22 mouse cellular contexts compared by ENCODE assay signal in genomic region chr2:25888144-25888543, GRCm38 (mm10). TPM values are rescaled to one million over a fixed set of nuclear protein-coding genes. Genes with fewer than 3 reads are reported as not detected.
DNase-seq lines count a peak whose midpoint lies in the region; ATAC-seq and TF ChIP-seq lines count a peak whose summit lies in the region.
"Had no signal": no experiment of that assay in that cellular context is flagged by ENCODE, and none has a peak within 500 bp of the region (broad histone marks: within the 10 kb centered on the region; RNA-seq: fewer than 3 reads in every experiment).

No protein-coding gene starts in this region.

- TF ChIP-seq EP300 in heart, adult 2 months (IDR thresholded peaks at IDR 0.05; ENCODE audit: insufficient read depth, low read depth, low read length) = no peak
- no peak for TF ChIP-seq EP300 in liver, embryonic 14.5 days (IDR thresholded peaks at IDR 0.05; ENCODE audit: low read depth)

- no peak for DNase-seq in heart, adult 2 months
- no peak for DNase-seq in heart, postnatal 25 days (ENCODE audit: low spot score)
- DNase-seq in liver, embryonic 14.5 days (ENCODE audit: low read depth in 3 of 3, low spot score in 3 of 3) = no peak
- peak; percentile 11 for DNase-seq in thymus, postnatal 25 days
- no peak for DNase-seq in thymus, postnatal 0 days (ENCODE audit: low spot score)
- peak; percentile 64 for DNase-seq in thymus, postnatal 4 days
- no peak for DNase-seq in forebrain, embryonic 11.5 days (ENCODE audit: low spot score)
- DNase-seq: cerebellum, adult 9-11 months; embryo, embryonic 11 days; heart, adult 18-20 months; layer of hippocampus, adult 9-11 months; lung, adult 18-20 months; right cerebral cortex, postnatal 4 days had no signal

- H3K79me2 ChIP-seq in heart, adult 2 months (replicated peaks; ENCODE audit: control insufficient read depth, insufficient read depth, low read length) = no peaks in the 10 kb centered on the region

- H3K27ac ChIP-seq in heart, adult 2 months = no peak overlapping the region
- H3K27ac ChIP-seq in liver, embryonic 14.5 days = no peak overlapping the region
- no peak overlapping the region for H3K27ac ChIP-seq in liver, embryonic 12.5 days
- no peak overlapping the region for H3K27ac ChIP-seq in forebrain, embryonic 11.5 days (ENCODE audit: low read depth, low read length)
- H3K27ac ChIP-seq: heart, embryonic 15.5 days; hindbrain, embryonic 13.5 days; limb, embryonic 15.5 days; midbrain, embryonic 12.5 days had no signal

- intact Hi-C loops in heart, adult 2 months (cut with DNase I) = no loop called here
- intact Hi-C loops in heart, postnatal 25 days (cut with DNase I) = no loop called here

- H3K4me3 ChIP-seq in heart, adult 2 months = no peak overlapping the region
- no peak overlapping the region for H3K4me3 ChIP-seq in liver, embryonic 14.5 days (ENCODE audit: insufficient read depth in 1 of 2, low read depth in 2 of 2, low read length in 2 of 2)
- H3K4me3 ChIP-seq in liver, embryonic 12.5 days = no peak overlapping the region
- no peak overlapping the region for H3K4me3 ChIP-seq in forebrain, embryonic 11.5 days (ENCODE audit: low read depth, low read length)
- H3K4me3 ChIP-seq: heart, embryonic 15.5 days; hindbrain, embryonic 13.5 days; limb, embryonic 15.5 days; midbrain, embryonic 12.5 days had no signal

- H3K9ac ChIP-seq in heart, adult 2 months (ENCODE audit: low read depth, low read length) = no peak overlapping the region
- H3K9ac ChIP-seq in liver, embryonic 14.5 days (replicated peaks) = no peak overlapping the region
- H3K9ac ChIP-seq in liver, embryonic 12.5 days = no peak overlapping the region
- no peak overlapping the region for H3K9ac ChIP-seq in forebrain, embryonic 11.5 days (ENCODE audit: low read length)
- H3K9ac ChIP-seq: heart, embryonic 15.5 days; hindbrain, embryonic 13.5 days; limb, embryonic 15.5 days; midbrain, embryonic 12.5 days had no signal

- ATAC-seq in liver, embryonic 14.5 days (ENCODE audit: insufficient read depth) = no peak
- ATAC-seq in liver, embryonic 12.5 days = no peak
- no peak for ATAC-seq in forebrain, embryonic 11.5 days (replicated peaks; ENCODE audit: low FRiP score)
- ATAC-seq: forebrain, embryonic 14.5 days had no signal

- H3K36me3 ChIP-seq in heart, adult 2 months (ENCODE audit: control insufficient read depth, insufficient read depth, low read length) = no peaks in the 10 kb centered on the region
- no peaks in the 10 kb centered on the region for H3K36me3 ChIP-seq in liver, embryonic 14.5 days (replicated peaks; ENCODE audit: control insufficient read depth, insufficient read depth, low read depth)
- no peaks in the 10 kb centered on the region for H3K36me3 ChIP-seq in liver, embryonic 12.5 days
- no peaks in the 10 kb centered on the region for H3K36me3 ChIP-seq in forebrain, embryonic 11.5 days (ENCODE audit: control insufficient read depth, insufficient read depth, low read length)
- H3K36me3 ChIP-seq: heart, embryonic 15.5 days; hindbrain, embryonic 13.5 days; limb, embryonic 15.5 days; midbrain, embryonic 12.5 days had no signal

- H3K27me3 ChIP-seq in heart, adult 2 months (ENCODE audit: control insufficient read depth, insufficient read depth, low read length) = no peaks in the 10 kb centered on the region
- no peaks in the 10 kb centered on the region for H3K27me3 ChIP-seq in liver, embryonic 14.5 days (ENCODE audit: control insufficient read depth, insufficient read depth, low read length)
- H3K27me3 ChIP-seq in liver, embryonic 12.5 days (replicated peaks) = peaks cover 33% of the 10 kb centered on the region; the same call in 1 of the 2 replicates
- no peaks in the 10 kb centered on the region for H3K27me3 ChIP-seq in forebrain, embryonic 11.5 days (ENCODE audit: control insufficient read depth, insufficient read depth, low read length)
- H3K27me3 ChIP-seq: hindbrain, embryonic 13.5 days; limb, embryonic 15.5 days; midbrain, embryonic 12.5 days had no signal

- no peak for TF ChIP-seq POLR2A in heart, adult 2 months (IDR thresholded peaks at IDR 0.05; ENCODE audit: insufficient read depth, low read depth, low read length)

- peak; percentile 46 for TF ChIP-seq CTCF in heart, adult 2 months (IDR thresholded peaks at IDR 0.05)
- peak; percentile 7; the same call in 1 of the 2 replicates for TF ChIP-seq CTCF in liver, embryonic 14.5 days (IDR thresholded peaks at IDR 0.05; ENCODE audit: low read depth)

- WGBS in heart, adult 2 months = 61% methylated on average over 5 of the region's 5 CpGs
- 47% methylated on average over 5 of the region's 5 CpGs for WGBS in liver, embryonic 14.5 days (ENCODE audit: insufficient replicate concordance)
- 50% methylated on average over 5 of the region's 5 CpGs for WGBS in liver, embryonic 12.5 days (ENCODE audit: insufficient replicate concordance)
- WGBS in forebrain, embryonic 11.5 days = 76% methylated on average over 5 of the region's 5 CpGs

- H3K4me2 ChIP-seq in liver, embryonic 14.5 days (ENCODE audit: low read depth) = no peak overlapping the region
- no peak overlapping the region for H3K4me2 ChIP-seq in liver, embryonic 12.5 days
- H3K4me2 ChIP-seq in forebrain, embryonic 11.5 days (ENCODE audit: low read depth, low read length, severe bottlenecking) = no peak overlapping the region
- H3K4me2 ChIP-seq: heart, embryonic 15.5 days; hindbrain, embryonic 13.5 days; limb, embryonic 15.5 days; midbrain, embryonic 12.5 days had no signal

- H3K9me3 ChIP-seq in liver, embryonic 14.5 days (ENCODE audit: control insufficient read depth, low read length) = no peaks in the 10 kb centered on the region
- no peaks in the 10 kb centered on the region for H3K9me3 ChIP-seq in liver, embryonic 12.5 days (replicated peaks)
- no peaks in the 10 kb centered on the region for H3K9me3 ChIP-seq in forebrain, embryonic 11.5 days (ENCODE audit: control insufficient read depth, low read length)
- H3K9me3 ChIP-seq: heart, embryonic 15.5 days; hindbrain, embryonic 13.5 days; limb, embryonic 15.5 days; midbrain, embryonic 12.5 days had no signal

- no peaks in the 10 kb centered on the region for H3K4me1 ChIP-seq in heart, adult 2 months (ENCODE audit: control insufficient read depth, insufficient read depth, low read length)
- H3K4me1 ChIP-seq in liver, embryonic 14.5 days (replicated peaks; ENCODE audit: control insufficient read depth in 2 of 2, insufficient read depth in 2 of 2, low read length in 1 of 2) = peaks cover 5 to 9% of the 10 kb centered on the region in 2 experiments; a peak in 2 of 4 replicates
- H3K4me1 ChIP-seq in liver, embryonic 12.5 days = peaks cover 12% of the 10 kb centered on the region
- H3K4me1 ChIP-seq in forebrain, embryonic 11.5 days (replicated peaks; ENCODE audit: control insufficient read depth, insufficient read depth, low read length) = no peaks in the 10 kb centered on the region
- H3K4me1 ChIP-seq: heart, embryonic 15.5 days; hindbrain, embryonic 13.5 days; limb, embryonic 15.5 days; midbrain, embryonic 12.5 days had no signal

RNA-seq across cellular contexts. Expression of gene Kcnt1, which starts 24.6 kb away (rescaled TPM):
- total RNA-seq in heart, adult 2 months (2021) = under 1 TPM; 0.55 to 0.66 TPM
- 0.92 and 0.97 TPM in 2 replicates for polyA plus RNA-seq in heart, adult 2 months (2012; rRNA removed)
- total RNA-seq in heart, postnatal 25 days (2021) = under 1 TPM; 0.25 to 0.36 TPM
- 0.08 and 0.09 TPM in 2 replicates for polyA plus RNA-seq in liver, embryonic 14.5 days (2012; rRNA removed)
- not detected in 2 replicates for polyA plus RNA-seq in liver, embryonic 14.5 days (2014; fragmentation: Nextera tagmentation; extraction: Ambion mirVana)
- polyA plus RNA-seq in liver, embryonic 12.5 days (2016; fragmentation: Nextera tagmentation; extraction: Ambion mirVana) = 0.02 TPM in 1 of 2 replicates, not detected in the other
- 0.14 and 0.18 TPM in 2 replicates for polyA plus RNA-seq in thymus, postnatal 0 days (2015; fragmentation: Nextera tagmentation; extraction: Ambion mirVana)
- 0.53 and 1.0 TPM in 2 replicates for polyA plus RNA-seq in forebrain, embryonic 11.5 days (2014; fragmentation: Nextera tagmentation; extraction: Ambion mirVana)
- polyA plus RNA-seq: heart, embryonic 15.5 days had no signal

RNA-seq across cellular contexts. Expression of gene Sohlh1, which starts 41.1 kb away (rescaled TPM):
- total RNA-seq in heart, adult 2 months (2021) = not detected
- polyA plus RNA-seq in heart, adult 2 months (2012; rRNA removed) = not detected in 2 replicates
- total RNA-seq in heart, postnatal 25 days (2021) = not detected
- not detected in 2 replicates for polyA plus RNA-seq in liver, embryonic 14.5 days (2012; rRNA removed)
- not detected in 2 replicates for polyA plus RNA-seq in liver, embryonic 14.5 days (2014; fragmentation: Nextera tagmentation; extraction: Ambion mirVana)
- polyA plus RNA-seq in liver, embryonic 12.5 days (2016; fragmentation: Nextera tagmentation; extraction: Ambion mirVana) = not detected in 2 replicates
- 0.19 and 0.25 TPM in 2 replicates for polyA plus RNA-seq in thymus, postnatal 0 days (2015; fragmentation: Nextera tagmentation; extraction: Ambion mirVana)
- not detected in 2 replicates for polyA plus RNA-seq in forebrain, embryonic 11.5 days (2014; fragmentation: Nextera tagmentation; extraction: Ambion mirVana)
- total RNA-seq: heart, adult 18-20 months; left cerebral cortex, postnatal 10 days had no signal
- polyA plus RNA-seq: forebrain, embryonic 14.5 days; heart, embryonic 15.5 days; hindbrain, embryonic 13.5 days; intestine, embryonic 14.5 days; limb, embryonic 15.5 days; midbrain, embryonic 12.5 days; neural tube, embryonic 14.5 days had no signal

Comparison
In these comparisons a context has a peak if more than half of its experiments do, and no peak if none do; other contexts are left out.
1. DNase-seq: peak in thymus, postnatal 25 days (single experiment) and thymus, postnatal 4 days (single experiment); none in heart, adult 2 months (0 of 2), heart, postnatal 25 days (single experiment), liver, embryonic 14.5 days (0 of 3), thymus, postnatal 0 days (single experiment) and forebrain, embryonic 11.5 days (single experiment).